Mouse (Mus musculus) T-cell, adult 66 days (primary cell): ENCODE measurements around the gene Ffar3. TPM values are rescaled to one million over a fixed set of nuclear protein-coding genes. Genes with fewer than 3 reads are reported as not detected.

Experiments
- total RNA-seq, 2 experiments: library from RNA; stranded (reverse); gene quantifications; 3 replicates in 1 of 2; 4 replicates in 1 of 2; pipeline ENCODE4 v1.2.4; 2023

Ffar3 gene
- not detected for total RNA-seq

GRCm38 (mm10) chr7:30856078-30856477, at the start of gene Ffar3:
Ffar3 (minus strand) TSS chr7:30856178.

GRCm38 (mm10) chr7:30880176-30880575, 24.2 kb upstream of the Ffar3 start, which contains the start of gene Cd22:
Cd22 (minus strand) TSS chr7:30880342.

GRCm38 (mm10) chr7:30861464-30861863, 5.5 kb upstream of the Ffar3 start, which contains the start of gene Ffar1:
Ffar1 (minus strand) TSS chr7:30861564.

GRCm38 (mm10) chr7:30823675-30824074, 32.3 kb downstream of the Ffar3 start, which contains the start of gene Ffar2:
Ffar2 (minus strand) TSS chr7:30823775.

Other genes with a start within 250 kb of the Ffar3 start
- gene Upk1a, start 243.3 kb downstream of the Ffar3 start, total RNA-seq: 1 to 10 TPM in 1 of 2 experiments, under 1 TPM in 1; 0.79 to 1.1 TPM
- gene Cox6b1, start 230.0 kb downstream of the Ffar3 start, total RNA-seq: 100 to 1,000 TPM; 198 to 235 TPM
- not detected for gene Etv2, start 220.3 kb downstream of the Ffar3 start, total RNA-seq
- gene Rbm42, start 205.9 kb downstream of the Ffar3 start, total RNA-seq: 100 to 1,000 TPM; 103 to 113 TPM
- gene Haus5, start 191.2 kb downstream of the Ffar3 start, total RNA-seq: 10 to 100 TPM; 30.2 to 32.6 TPM
- gene Pmis2, start 184.6 kb downstream of the Ffar3 start, total RNA-seq: not detected
- gene 2200002J24Rik, start 157.3 kb downstream of the Ffar3 start, total RNA-seq: not detected
- gene Atp4a, start 144.0 kb downstream of the Ffar3 start, total RNA-seq: not detected
- 10 to 100 TPM; 45.0 to 50.3 TPM for gene Tmem147, start 126.6 kb downstream of the Ffar3 start, total RNA-seq
- not detected for gene Gapdhs, start 112.5 kb downstream of the Ffar3 start, total RNA-seq
- gene Sbsn, start 104.7 kb downstream of the Ffar3 start, total RNA-seq: 1 to 10 TPM; 6.1 to 7.8 TPM
- not detected for gene Dmkn, start 92.4 kb downstream of the Ffar3 start, total RNA-seq
- not detected for gene Krtdap, start 68.3 kb downstream of the Ffar3 start, total RNA-seq
- gene Ffar2, start 32.4 kb downstream of the Ffar3 start, total RNA-seq: 1 to 10 TPM in 1 of 2 experiments, under 1 TPM in 1; 0.62 to 2.0 TPM
- under 1 TPM in 1 of 2 experiments, not detected in 1; 0.35 TPM for gene Ffar1, start 5.4 kb upstream of the Ffar3 start, total RNA-seq
- gene Cd22, start 24.2 kb upstream of the Ffar3 start, total RNA-seq: 1 to 10 TPM; 5.3 to 9.8 TPM
- gene Mag, start 58.7 kb upstream of the Ffar3 start, total RNA-seq: not detected
- not detected for gene Hamp2, start 68.5 kb upstream of the Ffar3 start, total RNA-seq
- gene Hamp, start 87.9 kb upstream of the Ffar3 start, total RNA-seq: not detected
- 100 to 1,000 TPM; 150 to 156 TPM for gene Usf2, start 100.6 kb upstream of the Ffar3 start, total RNA-seq
- 1 to 10 TPM; 3.6 to 3.7 TPM for gene Lsr, start 117.3 kb upstream of the Ffar3 start, total RNA-seq
- under 1 TPM in 1 of 2 experiments, not detected in 1; 0.20 TPM for gene Fam187b, start 117.6 kb upstream of the Ffar3 start, total RNA-seq
- 100 to 1,000 TPM; 878 to 928 TPM for gene Fxyd5, start 186.3 kb upstream of the Ffar3 start, total RNA-seq
- gene Fxyd7, start 195.3 kb upstream of the Ffar3 start, total RNA-seq: 1 to 10 TPM; 1.5 to 1.6 TPM
- not detected for gene Fxyd1, start 201.0 kb upstream of the Ffar3 start, total RNA-seq
- not detected for gene Lgi4, start 203.2 kb upstream of the Ffar3 start, total RNA-seq
- gene Fxyd3, start 220.5 kb upstream of the Ffar3 start, total RNA-seq: not detected